Mouse (Mus musculus): Measurements from ENCODE around the gene Fam107b.

Gene Fam107b

DNA sequence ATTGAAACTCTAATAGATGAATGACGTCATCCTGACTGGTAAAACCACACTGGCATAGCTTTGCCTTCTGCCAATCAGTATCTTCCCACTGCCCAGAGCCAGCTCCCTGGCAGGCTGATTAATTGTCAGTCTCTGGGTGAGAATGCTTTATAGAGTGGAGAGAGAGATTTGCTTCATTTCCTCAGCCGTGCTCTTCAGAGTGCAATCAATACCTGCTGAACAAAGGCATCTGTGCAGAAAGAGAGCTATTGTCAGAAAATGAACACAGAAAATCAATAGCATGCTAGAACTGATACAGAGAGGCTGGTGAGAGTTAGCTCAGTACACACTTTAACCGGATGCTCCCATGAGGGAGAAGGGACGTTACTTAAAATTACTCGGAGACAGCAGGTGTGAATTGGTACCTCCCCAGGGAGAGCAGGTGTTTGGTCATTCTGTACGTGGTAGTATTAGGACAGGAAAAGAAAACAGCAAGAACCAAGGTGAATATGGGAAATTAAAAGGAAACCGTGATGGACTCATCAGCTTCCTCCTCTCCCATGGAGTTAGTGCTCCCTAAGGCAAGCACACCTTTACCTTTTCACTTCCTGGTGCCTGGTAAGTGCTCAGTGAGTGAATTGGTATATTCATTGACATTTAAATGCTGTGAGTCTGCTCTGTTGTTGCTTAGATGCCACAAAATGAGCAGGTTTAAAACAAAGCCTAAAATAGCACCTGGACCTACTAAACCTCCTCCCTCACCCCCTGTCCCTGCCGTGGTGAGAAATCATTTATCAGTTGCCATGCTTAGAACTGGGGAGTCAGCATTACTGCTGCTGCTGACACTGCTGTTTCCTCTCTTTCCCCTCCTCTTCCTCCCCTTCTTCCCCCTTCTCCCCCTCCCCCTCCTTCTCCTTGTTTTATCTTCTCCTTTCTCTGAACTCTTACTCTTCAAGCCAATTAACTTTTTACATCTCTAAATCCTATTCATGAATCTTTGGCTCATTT, 38.9 kb downstream of the Fam107b start:
- DNase-seq, result no peak

DNA sequence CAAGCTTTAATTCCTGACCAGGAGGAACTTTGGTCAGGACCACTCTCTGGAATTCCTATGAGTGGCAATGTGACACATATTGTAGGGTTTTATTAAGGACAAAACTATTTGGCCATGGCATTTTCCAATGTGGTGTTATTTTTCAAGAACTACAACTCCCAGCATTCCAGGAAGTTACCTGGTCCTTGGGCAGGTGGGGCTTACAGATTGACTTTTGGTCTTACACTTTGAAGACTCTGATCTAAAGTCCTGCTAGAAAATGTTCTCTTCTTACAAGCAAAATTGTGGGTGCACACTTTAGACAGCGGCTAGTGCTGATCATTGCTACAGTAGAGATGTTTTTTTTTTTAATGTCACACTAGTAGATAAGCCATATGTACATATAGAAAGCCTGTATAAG, 48.2 kb downstream of the Fam107b start:
- DNase-seq, result no peak

DNA sequence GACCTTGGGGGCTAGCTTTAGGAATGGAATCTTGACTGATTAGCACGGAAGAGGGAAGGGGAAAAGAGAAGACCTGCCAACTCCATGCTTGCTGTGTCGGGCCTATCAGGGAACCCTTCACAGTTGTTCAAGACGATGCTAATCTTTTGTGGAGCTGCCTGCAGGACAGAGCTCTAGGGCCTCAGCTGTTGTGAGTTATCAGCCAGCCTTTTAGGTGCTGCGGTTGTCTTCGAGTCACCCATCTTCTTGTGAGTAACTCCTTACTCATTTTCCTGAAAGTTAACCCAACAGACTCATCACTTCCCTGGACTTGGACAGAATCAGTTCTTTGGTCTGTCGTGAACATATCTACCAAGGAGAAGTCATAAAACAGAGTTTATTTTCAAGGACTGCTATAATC, 51.3 kb downstream of the Fam107b start:
- no peak for DNase-seq

DNA sequence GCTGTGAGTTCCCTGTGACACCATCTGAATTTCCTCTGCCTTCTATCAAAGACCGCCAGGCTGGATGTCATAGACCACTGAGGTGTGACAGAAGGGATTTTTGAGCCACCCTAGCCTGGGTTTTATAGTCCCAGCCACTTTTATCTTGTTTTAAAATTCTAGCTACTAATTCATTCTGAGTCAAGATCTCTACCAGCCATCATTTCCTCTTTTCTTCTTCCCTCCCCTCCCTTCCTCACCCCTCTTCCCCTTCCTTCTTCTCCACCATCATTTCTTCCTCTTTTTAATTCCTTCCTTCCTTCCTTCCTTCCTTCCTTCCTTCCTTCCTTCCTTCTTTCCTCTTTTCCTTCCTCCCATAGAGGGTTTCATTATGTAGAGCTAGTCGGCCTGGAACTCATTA, 51.9 kb downstream of the Fam107b start:
- DNase-seq, result no peak

DNA sequence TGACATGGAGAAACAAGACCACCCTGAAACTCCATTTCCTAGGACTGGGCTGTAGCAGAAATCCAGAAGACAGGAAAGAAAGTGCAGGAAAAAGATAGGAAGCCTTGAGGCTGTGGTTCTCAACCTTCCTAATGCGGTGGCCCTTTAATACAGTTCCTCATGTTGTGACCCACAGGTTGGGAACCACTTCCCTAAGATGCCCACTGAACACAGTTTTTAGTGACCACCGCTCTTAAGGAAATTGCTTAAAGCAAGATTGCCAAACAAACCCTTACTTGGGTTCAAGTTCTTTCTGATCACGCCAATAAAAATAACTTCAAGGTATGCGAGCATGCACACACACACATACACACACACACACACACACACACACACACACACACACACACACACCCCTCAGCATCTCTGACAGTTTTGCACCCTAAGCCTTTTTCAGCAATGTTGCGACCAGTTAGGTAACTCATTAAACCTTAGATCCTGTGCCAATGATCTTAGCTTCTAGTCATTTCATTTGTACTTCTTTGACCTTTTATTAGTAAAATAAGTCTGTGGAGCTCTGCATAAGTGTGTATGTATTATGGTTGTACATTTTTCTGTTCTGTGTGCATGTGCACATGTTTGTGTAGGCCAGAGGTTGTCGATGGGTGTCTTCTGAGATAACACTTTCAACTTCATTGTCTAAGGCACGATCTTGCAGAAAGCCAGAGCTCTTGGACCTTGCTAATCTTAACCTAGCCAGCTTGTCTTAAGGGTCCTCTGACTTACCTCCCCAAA, 53.1 kb downstream of the Fam107b start:
- DNase-seq, result no peak

DNA sequence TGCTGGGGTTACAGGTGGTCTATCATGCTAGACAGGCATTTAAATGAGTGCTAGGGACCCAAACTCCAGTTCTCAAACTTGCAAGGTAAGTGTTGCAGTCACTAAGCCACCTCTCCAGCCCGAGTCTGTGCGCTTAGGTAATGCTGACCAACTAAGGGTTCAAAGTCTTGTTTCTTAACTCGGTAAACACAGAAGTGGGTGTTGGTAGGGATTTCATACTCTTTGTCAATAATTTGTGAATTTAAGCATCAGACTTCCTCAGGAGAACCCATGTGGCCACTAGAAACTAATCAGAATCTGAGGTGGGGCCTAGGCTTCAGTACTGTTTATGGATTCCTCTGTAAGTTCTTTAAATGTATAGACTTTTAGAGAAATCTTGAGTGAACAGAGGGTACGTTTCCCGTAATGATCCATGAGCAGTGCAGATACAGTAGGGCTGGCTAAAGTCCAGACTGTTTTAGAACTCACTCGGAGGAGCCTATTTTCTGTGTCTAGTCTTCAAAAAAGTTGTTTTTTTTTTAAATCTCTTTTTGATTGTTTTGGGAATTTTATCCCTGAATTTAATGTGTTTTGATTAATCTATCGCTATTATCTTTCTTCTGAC, 53.8 kb downstream of the Fam107b start:
- DNase-seq, result no peak

DNA sequence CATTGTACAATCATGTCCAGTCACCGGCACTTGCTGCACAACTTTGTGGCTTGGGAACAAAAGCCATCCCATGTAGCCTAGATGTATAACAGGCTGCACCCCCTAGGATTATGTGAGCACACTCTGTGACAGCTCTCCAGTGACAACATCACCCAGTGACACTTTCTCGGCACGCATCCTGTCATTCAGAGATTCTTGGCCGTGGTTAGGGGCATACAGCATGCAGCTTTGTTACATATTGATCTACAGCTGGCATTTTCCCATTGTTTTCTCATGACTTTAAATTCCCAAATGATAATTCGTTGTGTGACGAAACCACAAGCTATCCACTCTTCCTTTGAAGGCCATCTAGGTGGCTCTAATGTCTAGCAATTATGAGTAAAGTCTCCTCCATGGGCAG, 58.8 kb downstream of the Fam107b start:
- no peak for DNase-seq

DNA sequence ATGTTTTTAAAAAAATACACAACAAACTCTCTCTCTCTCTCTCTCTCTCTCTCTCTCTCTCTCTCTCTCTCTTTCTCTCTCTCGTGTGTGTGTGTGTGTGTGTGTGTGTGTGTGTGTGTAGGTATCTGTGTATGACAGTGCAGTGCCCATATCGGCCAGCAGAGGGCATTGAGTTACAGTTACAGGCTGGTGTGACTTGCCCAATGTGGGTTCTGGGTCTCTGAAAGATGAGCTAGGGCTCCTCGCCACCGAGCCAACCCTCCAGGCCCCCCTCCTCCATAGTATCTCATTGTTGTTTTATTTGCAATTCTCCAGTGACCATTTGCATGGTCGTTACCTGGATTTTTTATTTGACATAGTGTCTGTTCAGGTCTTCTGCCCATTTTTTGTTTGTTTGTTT, 59.5 kb downstream of the Fam107b start:
- peak; percentile 40 for DNase-seq

DNA sequence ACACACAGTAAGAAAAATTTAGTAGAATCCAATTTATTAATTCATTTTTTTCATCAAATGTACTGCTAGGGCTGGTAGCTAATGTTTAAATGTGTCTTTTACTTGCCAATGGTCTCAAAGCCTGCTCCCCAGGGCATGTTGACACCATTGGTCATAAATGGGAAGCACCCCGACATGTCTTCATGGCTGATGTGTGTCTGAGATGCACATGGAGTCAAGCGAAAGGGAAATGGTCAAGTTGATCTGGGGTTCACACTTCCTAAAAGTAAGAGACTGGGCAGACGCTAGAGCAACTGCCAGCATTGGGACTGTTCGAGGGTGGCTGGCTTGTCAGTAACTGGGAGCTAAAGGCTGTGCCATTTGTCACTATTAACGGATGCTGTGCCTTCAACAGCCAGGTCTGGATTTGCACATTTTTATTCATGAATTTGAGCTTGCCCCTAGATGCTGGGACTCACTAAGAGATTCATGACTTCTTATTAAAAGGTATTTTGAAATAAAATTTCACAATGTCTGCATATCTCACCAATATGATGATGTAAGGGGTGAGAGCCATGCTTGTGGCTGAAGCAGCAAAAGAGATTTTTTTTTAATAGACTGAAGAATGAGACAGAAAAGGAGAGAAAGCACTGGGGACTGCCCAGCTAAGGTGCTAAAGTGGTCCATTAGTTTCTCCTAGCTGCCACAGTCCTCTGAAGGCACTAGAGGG, 60.6 kb downstream of the Fam107b start:
- peak; percentile 21 for DNase-seq

DNA sequence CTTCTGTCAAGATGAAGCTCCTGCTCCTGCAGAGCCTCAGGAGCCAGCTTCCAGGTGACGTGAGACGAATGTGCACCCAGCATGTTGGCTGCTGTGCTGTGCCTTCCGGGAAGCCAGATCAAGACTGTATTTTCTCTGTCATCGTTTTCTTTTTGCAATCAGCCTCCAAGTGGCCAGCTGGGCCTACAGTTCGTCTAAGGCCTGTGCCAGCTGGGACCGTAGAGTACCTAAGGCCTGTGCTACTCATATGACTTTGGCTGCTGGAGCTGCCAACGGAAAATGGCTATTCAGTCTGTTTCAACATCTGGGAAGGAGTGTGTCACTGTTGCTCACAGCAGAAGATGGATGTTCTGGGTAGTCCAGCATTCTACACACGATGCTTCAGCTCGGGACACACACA, 62.8 kb downstream of the Fam107b start:
- no peak for DNase-seq

DNA sequence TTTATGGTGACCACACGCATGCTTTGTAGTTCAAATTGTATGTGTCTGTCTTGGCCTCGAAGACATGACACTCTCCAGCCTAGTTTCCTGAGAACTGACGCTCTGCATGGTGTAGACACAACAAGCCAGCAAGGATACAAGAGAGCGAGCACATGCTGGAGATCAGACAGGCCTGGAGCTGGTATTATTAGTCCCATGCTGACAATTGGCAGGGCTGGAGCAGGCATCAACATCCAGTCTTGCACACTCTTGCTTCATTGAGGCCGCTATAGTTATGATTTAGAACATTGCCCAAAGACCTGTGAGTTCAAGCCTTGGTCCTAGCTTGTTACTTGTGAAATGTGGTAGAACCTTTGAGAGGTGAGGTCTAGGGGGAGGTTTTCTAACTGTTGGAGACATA, 66.5 kb downstream of the Fam107b start:
- no peak for DNase-seq

DNA sequence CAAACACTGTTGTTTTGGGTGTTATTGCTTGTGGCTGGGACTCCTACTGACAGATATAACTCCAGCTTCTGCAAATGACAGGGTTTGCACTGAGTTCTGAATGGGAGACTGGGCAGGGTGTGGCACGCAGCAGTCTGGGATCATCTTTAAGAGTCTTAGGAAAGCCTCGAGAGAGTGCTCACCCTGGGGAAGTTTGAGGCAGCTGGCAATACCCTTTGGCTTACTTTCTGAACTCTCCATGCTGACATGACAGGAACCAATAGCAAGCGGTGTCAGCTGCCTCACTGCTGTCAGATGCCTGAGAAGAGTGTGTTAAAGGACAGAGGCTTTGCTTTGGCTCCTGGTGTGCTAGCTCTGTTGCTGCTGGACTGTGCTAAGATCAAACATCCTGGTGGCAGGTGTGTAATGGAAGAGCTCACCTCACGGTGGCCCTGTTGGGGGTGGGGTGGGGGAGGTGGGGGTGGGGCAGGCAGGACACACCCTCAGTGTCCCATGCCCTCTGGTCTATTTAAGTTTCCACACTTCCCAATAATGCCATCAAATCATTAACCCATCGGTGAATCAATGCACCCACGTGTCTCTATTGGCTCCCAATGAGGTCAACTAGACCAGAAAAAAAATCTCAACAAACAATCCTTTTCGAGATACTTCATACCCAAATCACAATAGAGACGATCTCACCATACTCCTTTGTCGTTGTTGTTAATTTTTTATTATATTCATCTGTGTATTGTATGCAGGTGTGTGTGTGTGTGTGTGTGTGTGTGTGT, 70.9 kb downstream of the Fam107b start:
- peak; percentile 45 for DNase-seq

DNA sequence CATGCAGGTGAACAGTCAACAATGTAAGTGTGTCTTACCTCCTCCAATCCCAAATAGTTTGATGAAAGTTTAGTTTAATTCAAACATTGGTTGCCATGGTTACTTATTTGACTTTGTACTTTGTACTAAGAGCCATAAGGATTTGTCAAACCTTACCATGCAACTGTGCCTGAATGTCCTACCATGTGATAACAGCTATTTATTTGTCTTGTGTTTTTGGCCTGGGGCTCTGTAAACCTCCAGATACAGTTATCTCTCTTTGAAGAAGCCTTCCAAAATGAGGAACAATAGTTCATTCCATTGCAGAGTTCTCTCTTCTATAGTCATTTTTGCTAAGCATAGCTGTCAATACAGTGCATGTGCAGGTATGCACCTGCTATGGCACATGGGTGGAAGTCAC, 72.7 kb downstream of the Fam107b start:
- no peak for DNase-seq

DNA sequence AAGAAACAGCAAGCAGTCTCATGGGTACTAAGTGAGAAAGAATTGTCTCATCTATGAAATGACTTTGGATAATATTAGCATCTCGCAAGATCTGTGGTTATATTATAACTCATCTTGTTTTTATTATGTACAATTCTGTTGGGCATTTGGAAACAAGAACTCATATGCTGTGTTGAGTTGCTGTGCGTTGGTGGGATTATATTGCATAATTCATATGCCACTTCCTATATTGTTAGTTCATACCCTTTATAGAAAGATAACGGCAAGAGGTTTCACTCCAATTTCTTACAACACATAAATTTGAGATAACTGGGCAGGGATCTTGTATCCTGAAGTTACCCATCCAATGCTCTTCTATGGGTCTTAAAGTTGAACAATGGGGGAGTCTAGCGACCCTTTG, 75.5 kb downstream of the Fam107b start:
- DNase-seq, result peak; percentile 27

DNA sequence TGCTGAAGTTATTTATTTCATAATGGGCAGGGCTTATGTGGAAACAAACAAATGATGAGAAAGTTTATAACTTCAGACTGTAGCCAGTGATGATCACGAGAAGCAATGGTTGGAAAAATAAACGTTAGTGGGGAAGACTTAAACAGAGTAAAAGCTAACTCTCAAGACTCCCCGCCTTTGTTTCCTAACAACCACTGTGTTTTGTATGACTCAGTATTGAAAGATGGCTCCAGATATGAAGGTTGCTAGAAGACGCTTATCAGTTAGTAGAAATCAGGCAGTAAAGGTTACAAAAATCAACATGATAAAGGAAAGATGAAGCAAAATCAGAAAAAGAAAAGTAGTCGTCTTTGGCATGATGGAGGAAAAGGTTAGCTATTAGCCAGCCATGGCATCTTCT, 78.9 kb downstream of the Fam107b start:
- DNase-seq, result no peak

DNA sequence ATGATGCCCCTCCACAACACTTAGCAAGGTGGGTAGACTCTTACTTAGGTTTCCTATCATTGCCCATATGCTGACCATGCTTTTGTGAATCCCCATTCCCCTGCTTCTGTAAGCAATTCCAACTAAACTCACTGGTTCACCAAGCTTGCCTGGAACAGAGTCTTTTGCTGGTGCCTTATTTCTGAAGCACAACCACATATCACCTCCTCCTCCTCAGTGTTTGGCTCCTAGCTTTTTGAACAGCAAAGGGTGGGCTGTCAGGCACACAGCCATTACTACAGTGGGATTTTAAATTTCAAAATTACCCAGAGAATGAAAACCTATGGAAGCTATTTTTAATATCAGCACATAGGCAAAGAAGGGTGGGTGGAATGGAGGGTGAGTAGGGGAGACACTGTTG, 84.3 kb downstream of the Fam107b start:
- DNase-seq, result no peak

DNA sequence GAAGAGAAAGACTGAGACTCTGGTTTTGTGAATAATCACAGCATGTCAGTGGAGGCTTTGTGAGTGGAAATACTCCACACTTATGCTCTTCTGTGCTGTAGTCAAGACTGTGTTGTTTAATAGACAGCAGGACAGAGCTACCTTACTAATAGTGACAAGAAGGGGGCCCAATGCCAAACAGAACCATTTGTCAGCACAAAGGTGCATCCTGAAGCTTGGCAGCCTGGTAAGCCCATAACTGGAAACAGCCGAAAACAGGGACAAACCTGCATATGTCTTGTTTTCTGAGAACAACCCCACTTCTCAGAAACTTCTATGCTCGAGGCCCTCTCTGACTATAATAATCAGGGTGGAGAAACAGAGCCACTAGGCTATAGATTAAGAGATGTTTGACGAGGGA, 85.8 kb downstream of the Fam107b start:
- DNase-seq, result no peak

DNA sequence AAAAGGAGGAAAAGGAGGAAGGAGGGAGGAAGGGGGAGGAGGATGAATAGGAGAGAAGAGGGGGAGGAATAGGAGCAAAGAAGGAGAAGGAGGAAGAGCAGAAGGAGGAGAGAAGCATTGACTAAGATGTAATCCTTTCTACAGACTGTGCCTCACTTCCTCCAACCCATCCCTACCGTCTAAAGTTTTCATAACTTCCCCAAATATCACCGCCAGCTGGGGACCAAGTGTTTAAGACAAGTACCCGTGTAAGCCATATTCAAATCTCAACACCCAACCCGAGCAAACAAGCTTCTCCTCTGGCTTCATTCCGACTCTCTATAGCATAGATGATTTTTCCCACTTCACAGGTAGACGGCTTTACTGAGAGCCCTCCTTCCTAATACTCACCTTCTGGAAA, 86.5 kb downstream of the Fam107b start:
- DNase-seq, result peak; percentile 47

DNA sequence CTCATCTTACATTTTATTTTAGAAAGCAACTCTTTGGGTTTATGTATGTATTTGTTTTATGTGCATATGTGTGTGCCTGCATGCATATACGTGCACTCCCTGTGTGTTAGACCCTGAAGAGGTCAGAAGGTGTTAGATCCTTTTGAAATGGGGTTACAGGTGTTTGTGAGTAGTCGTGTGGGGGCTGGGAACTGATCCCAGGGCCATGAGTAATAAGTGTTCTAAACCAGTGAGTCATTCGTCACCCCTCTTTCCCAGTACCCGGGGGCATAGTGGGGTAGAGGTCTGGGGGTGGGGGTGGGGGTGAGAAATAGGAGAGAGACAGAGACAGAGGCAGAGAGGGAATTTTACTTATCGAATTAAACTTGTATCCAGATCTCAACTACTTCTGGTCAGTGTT, 87.1 kb downstream of the Fam107b start:
- no peak for DNase-seq

DNA sequence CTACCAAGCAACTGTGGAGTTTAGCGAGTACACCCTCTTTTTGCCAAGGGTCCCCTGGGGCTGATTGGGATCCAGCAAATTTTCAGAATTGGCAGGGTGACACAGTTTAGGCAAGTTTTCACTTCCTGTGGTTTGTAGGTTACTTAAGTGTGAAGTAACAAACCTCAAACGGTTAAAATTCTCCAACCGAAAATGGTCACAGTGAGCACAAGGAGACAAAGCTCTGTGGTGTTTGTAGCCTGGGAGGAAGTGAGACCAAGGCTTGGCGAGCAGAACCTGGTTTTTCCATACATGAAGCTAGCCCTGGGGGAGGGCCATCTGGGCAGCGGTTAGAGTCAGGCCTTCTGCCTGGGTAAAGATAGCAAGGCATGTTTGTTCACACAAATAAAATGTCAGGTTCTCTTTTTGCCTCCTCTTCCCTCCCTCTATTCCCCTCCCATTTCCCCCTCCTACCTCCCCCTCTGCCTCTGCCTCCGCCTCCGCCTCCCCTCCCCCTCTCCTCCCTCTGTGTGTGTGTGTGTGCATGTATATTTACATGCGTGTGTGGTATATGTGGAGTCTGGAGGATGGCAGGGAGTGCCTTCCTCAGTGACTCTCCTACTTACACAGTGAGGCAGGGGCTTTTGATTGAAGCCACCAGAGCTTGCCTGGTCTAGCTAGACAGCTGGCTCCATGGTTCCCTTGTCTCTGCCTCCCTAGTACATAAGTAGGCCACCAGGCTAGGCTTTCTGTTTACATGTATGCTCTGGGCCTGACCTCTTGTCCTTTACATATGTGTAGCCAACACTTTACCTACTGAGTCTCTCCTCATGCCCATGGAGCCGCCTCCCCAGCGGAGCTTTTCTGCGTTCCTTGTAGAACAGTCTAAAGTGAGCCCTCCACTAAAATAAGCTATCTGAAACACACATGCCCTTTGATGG, 87.8 kb downstream of the Fam107b start:
- peak; percentile 77 for DNase-seq

DNA sequence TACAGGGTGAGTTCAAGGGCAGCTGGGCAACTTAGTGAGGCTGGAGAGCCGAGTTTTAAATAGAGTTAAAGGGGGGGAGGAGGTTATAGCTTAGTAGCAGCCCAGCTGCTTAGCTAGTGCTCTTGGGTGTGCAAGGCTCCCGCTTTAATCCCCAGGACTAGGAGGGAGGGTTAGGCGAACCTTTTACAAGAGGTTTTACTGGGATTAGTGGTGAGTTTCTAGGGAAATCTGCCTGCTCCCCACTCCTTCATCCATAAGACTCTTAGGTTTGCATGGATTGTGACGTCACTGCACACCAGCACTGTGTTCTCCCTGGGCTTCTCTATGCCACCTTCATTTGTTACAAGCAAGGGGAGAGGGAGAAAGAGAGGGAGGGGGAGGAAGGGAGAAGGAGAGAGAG, 88.6 kb downstream of the Fam107b start:
- DNase-seq, result no peak
